Comparison of ENCODE assay signal across 19 mouse cellular contexts in the genomic region with DNA sequence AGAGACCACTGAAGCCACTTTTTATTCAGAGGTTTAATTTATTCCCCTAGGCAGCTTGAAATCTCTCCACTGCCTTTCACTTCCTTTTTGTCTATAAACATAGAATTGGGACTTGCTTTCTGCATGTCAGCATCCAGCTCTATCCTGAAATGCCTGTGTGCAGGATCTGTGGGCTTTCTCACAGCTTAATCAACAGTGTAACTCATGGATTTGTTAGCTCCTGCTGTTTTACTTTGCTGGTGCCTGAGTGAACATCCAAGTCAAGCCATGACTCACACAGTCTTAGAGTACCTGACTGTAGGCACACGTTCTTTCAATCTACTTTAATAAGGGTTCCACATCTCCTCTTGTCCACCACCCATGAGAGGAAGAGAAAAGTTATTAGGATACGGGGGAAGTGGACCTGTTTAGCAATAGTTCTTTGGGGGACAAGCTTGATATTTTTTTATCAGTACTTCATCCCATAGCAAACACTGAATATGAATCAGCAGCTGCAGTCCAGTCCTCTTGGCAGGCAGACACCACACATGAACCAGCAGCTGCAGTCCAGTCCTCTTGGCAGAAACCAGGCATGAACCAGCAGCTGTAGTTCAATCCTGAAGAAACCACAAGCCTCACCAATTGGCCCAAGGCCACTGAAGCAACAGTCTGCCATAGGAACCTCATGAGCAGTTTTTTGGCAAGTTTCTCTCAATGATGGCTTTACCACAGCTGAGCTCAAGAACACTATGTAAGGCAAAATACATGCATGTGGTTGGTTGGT.
DNase-seq lines count a peak whose midpoint lies in the region; ATAC-seq and TF ChIP-seq lines count a peak whose summit lies in the region.
"Had no signal": no experiment of that assay in that cellular context is flagged by ENCODE, and none has a peak within 500 bp of the region (broad histone marks: within the 10 kb centered on the region; RNA-seq: fewer than 3 reads in every experiment).

No protein-coding gene starts in this region.

- intact Hi-C loops in gastrocnemius, postnatal 14 days (cut with DNase I; ENCODE audit: low total_unique reads), result no loop called here
- intact Hi-C loops in gastrocnemius, postnatal 36 days (cut with DNase I), result no loop called here

- no peaks in the 10 kb centered on the region for H3K27me3 ChIP-seq in hindbrain, postnatal 0 days (ENCODE audit: insufficient read depth, low read length)
- H3K27me3 ChIP-seq in hindbrain, embryonic 16.5 days (replicated peaks; ENCODE audit: control insufficient read depth, insufficient read depth, low read length), result no peaks in the 10 kb centered on the region
- H3K27me3 ChIP-seq in stomach, postnatal 0 days (ENCODE audit: control insufficient read depth, insufficient read depth, low read length), result no peaks in the 10 kb centered on the region
- H3K27me3 ChIP-seq in thymus, adult 2 months (ENCODE audit: control insufficient read depth, insufficient read depth, low read length), result no peaks in the 10 kb centered on the region
- H3K27me3 ChIP-seq: embryonic facial prominence, embryonic 13.5 days; neural tube, embryonic 12.5 days; Patski had no signal

- no peak overlapping the region for H3K9ac ChIP-seq in hindbrain, postnatal 0 days (replicated peaks; ENCODE audit: low read length)
- no peak overlapping the region for H3K9ac ChIP-seq in hindbrain, embryonic 16.5 days (ENCODE audit: low read depth, low read length)
- H3K9ac ChIP-seq in stomach, postnatal 0 days (ENCODE audit: low read length), result no peak overlapping the region
- H3K9ac ChIP-seq: embryonic facial prominence, embryonic 13.5 days; neural tube, embryonic 12.5 days had no signal

- TF ChIP-seq POLR2A in thymus, adult 2 months (IDR thresholded peaks at IDR 0.05; ENCODE audit: control insufficient read depth, extremely low read depth, insufficient read depth, low read length, poor library complexity), result no peak

- no peak for TF ChIP-seq CTCF in hindbrain, postnatal 0 days (IDR thresholded peaks at IDR 0.05; ENCODE audit: low read depth)
- no peak for TF ChIP-seq CTCF in stomach, postnatal 0 days (IDR thresholded peaks at IDR 0.05; ENCODE audit: low read depth)
- TF ChIP-seq CTCF in thymus, adult 2 months (IDR thresholded peaks at IDR 0.05; ENCODE audit: borderline replicate concordance, control insufficient read depth, extremely low read depth, insufficient read depth, low read length, poor library complexity), result no peak

- DNase-seq in gastrocnemius, postnatal 14 days, result peak; percentile 48
- DNase-seq in gastrocnemius, postnatal 36 days, result no peak
- DNase-seq in hindbrain, postnatal 0 days (ENCODE audit: low spot score), result peak; percentile 33
- DNase-seq in adipocyte (ENCODE audit: low spot score), result peak; percentile 26
- DNase-seq in stomach, postnatal 0 days (ENCODE audit: low spot score), result no peak
- no peak for DNase-seq in thymus, adult 2 months
- DNase-seq: adrenal gland, postnatal 10 days; cerebellum, adult 9-11 months; kidney, adult 11 months; liver; thymus, postnatal 36 days had no signal

- H3K4me2 ChIP-seq in hindbrain, postnatal 0 days (ENCODE audit: low read depth, low read length), result no peak overlapping the region
- H3K4me2 ChIP-seq in hindbrain, embryonic 16.5 days (ENCODE audit: low read length), result no peak overlapping the region
- no peak overlapping the region for H3K4me2 ChIP-seq in stomach, postnatal 0 days (replicated peaks; ENCODE audit: low read depth)
- H3K4me2 ChIP-seq: embryonic facial prominence, embryonic 13.5 days; midbrain, embryonic 11.5 days; neural tube, embryonic 12.5 days had no signal

- H3K4me3 ChIP-seq in hindbrain, postnatal 0 days (ENCODE audit: low read length), result no peak overlapping the region
- H3K4me3 ChIP-seq in hindbrain, embryonic 16.5 days (ENCODE audit: low read length), result no peak overlapping the region
- no peak overlapping the region for H3K4me3 ChIP-seq in stomach, postnatal 0 days (ENCODE audit: low read depth, low read length)
- H3K4me3 ChIP-seq in thymus, adult 2 months (ENCODE audit: control insufficient read depth, insufficient read depth, low read length), result no peak overlapping the region
- H3K4me3 ChIP-seq: embryonic facial prominence, embryonic 13.5 days; forebrain, embryonic 10.5 days; neural tube, embryonic 12.5 days had no signal

- WGBS in hindbrain, postnatal 0 days, result 84% methylated on average over 2 of the region's 2 CpGs
- WGBS in hindbrain, embryonic 16.5 days, result 86% methylated on average over 2 of the region's 2 CpGs
- 65% methylated on average over 2 of the region's 2 CpGs for WGBS in stomach, postnatal 0 days
- WGBS in thymus, adult 2 months, result 88% methylated on average over 2 of the region's 2 CpGs

- no peak overlapping the region for H3K27ac ChIP-seq in hindbrain, postnatal 0 days
- H3K27ac ChIP-seq in hindbrain, embryonic 16.5 days (ENCODE audit: low read depth, low read length), result no peak overlapping the region
- H3K27ac ChIP-seq in stomach, postnatal 0 days (replicated peaks), result no peak overlapping the region
- H3K27ac ChIP-seq in thymus, adult 2 months (ENCODE audit: control insufficient read depth, insufficient read depth, low read length), result no peak overlapping the region
- H3K27ac ChIP-seq: embryonic facial prominence, embryonic 13.5 days; forebrain, embryonic 10.5 days; kidney, postnatal 0 days; neural tube, embryonic 12.5 days had no signal

- ATAC-seq in hindbrain, postnatal 0 days, result 0 out of 2 replicates have a peak, but pooled peaks have one; percentile 43
- ATAC-seq in hindbrain, embryonic 16.5 days, result no peak
- no peak for ATAC-seq in stomach, postnatal 0 days (ENCODE audit: low FRiP score, low TSS enrichment)
- ATAC-seq: lung, postnatal 0 days; Patski had no signal

- no peaks in the 10 kb centered on the region for H3K36me3 ChIP-seq in hindbrain, postnatal 0 days (ENCODE audit: insufficient read depth, low read length)
- no peaks in the 10 kb centered on the region for H3K36me3 ChIP-seq in hindbrain, embryonic 16.5 days (ENCODE audit: control insufficient read depth, insufficient read depth, low read length)
- H3K36me3 ChIP-seq in stomach, postnatal 0 days (ENCODE audit: control insufficient read depth, insufficient read depth, low read length), result no peaks in the 10 kb centered on the region
- H3K36me3 ChIP-seq in thymus, adult 2 months (ENCODE audit: control insufficient read depth, insufficient read depth, low read length), result no peaks in the 10 kb centered on the region
- H3K36me3 ChIP-seq: embryonic facial prominence, embryonic 13.5 days; forebrain, embryonic 10.5 days; neural tube, embryonic 12.5 days had no signal

- H3K4me1 ChIP-seq in hindbrain, postnatal 0 days (ENCODE audit: insufficient read depth, low read length), result no peaks in the 10 kb centered on the region
- no peaks in the 10 kb centered on the region for H3K4me1 ChIP-seq in hindbrain, embryonic 16.5 days (ENCODE audit: control insufficient read depth, insufficient read depth, low read depth, low read length)
- no peaks in the 10 kb centered on the region for H3K4me1 ChIP-seq in stomach, postnatal 0 days (replicated peaks; ENCODE audit: control insufficient read depth, insufficient read depth)
- H3K4me1 ChIP-seq in thymus, adult 2 months (replicated peaks; ENCODE audit: control insufficient read depth, insufficient read depth, low read length), result no peaks in the 10 kb centered on the region
- H3K4me1 ChIP-seq: embryonic facial prominence, embryonic 13.5 days; forebrain, embryonic 10.5 days; neural tube, embryonic 12.5 days had no signal

- no peak for TF ChIP-seq EP300 in stomach, postnatal 0 days (optimal IDR thresholded peaks at IDR 0.05)

- no peaks in the 10 kb centered on the region for H3K9me3 ChIP-seq in hindbrain, postnatal 0 days (ENCODE audit: low read length)
- no peaks in the 10 kb centered on the region for H3K9me3 ChIP-seq in hindbrain, embryonic 16.5 days (ENCODE audit: control insufficient read depth, low read length)
- H3K9me3 ChIP-seq in stomach, postnatal 0 days (ENCODE audit: control insufficient read depth, low read length), result 0 out of 2 replicates have a peak, but pooled peaks cover 3% of the 10 kb centered on the region
- H3K9me3 ChIP-seq: embryonic facial prominence, embryonic 13.5 days; forebrain, embryonic 10.5 days; neural tube, embryonic 12.5 days had no signal

Comparison
In these comparisons a context has a peak if more than half of its experiments do, and no peak if none do; other contexts are left out.
1. DNase-seq: peak in gastrocnemius, postnatal 14 days (single experiment), hindbrain, postnatal 0 days (single experiment) and adipocyte (single experiment); none in gastrocnemius, postnatal 36 days (0 of 2), stomach, postnatal 0 days (single experiment) and thymus, adult 2 months (single experiment).